9 mouse cellular contexts compared by ENCODE assay signal in genomic region chr5:114139175-114139574, GRCm38 (mm10). TPM values are rescaled to one million over a fixed set of nuclear protein-coding genes. Genes with fewer than 3 reads are reported as not detected.
DNase-seq lines count a peak whose midpoint lies in the region; ATAC-seq and TF ChIP-seq lines count a peak whose summit lies in the region.
"Had no signal": no experiment of that assay in that cellular context is flagged by ENCODE, and none has a peak within 500 bp of the region (broad histone marks: within the 10 kb centered on the region; RNA-seq: fewer than 3 reads in every experiment).

No protein-coding gene starts in this region.

- H3K27ac ChIP-seq in neural tube, embryonic 11.5 days (ENCODE audit: low read depth, low read length) = no peak overlapping the region
- peak overlapping the region; percentile 69 for H3K27ac ChIP-seq in forebrain, embryonic 16.5 days (ENCODE audit: low read length)
- H3K27ac ChIP-seq in heart, postnatal 0 days (ENCODE audit: low read depth) = peak overlapping the region; percentile 92
- peak overlapping the region; percentile 34; the same call in 1 of the 2 replicates for H3K27ac ChIP-seq in liver, postnatal 0 days (ENCODE audit: low read depth)

- 0 out of 2 replicates have a peak, but pooled peaks cover 2% of the 10 kb centered on the region for H3K4me1 ChIP-seq in neural tube, embryonic 11.5 days (ENCODE audit: control insufficient read depth, insufficient read depth, low read length)
- peaks cover 19% of the 10 kb centered on the region for H3K4me1 ChIP-seq in forebrain, embryonic 16.5 days (replicated peaks; ENCODE audit: control insufficient read depth, insufficient read depth, low read length)
- H3K4me1 ChIP-seq in heart, postnatal 0 days (ENCODE audit: control insufficient read depth, insufficient read depth) = peaks cover 30% of the 10 kb centered on the region
- H3K4me1 ChIP-seq in liver, postnatal 0 days (ENCODE audit: insufficient read depth) = peaks cover 10% of the 10 kb centered on the region

- no peak overlapping the region for H3K4me2 ChIP-seq in neural tube, embryonic 11.5 days (ENCODE audit: low read depth)
- H3K4me2 ChIP-seq in forebrain, embryonic 16.5 days (ENCODE audit: low read length) = no peak overlapping the region
- peak overlapping the region; percentile 42 for H3K4me2 ChIP-seq in heart, postnatal 0 days (ENCODE audit: low read depth, low read length)
- H3K4me2 ChIP-seq in liver, postnatal 0 days (ENCODE audit: low read depth, low read length) = no peak overlapping the region

- no peak overlapping the region for H3K9ac ChIP-seq in neural tube, embryonic 11.5 days (ENCODE audit: low read length)
- no peak overlapping the region; the same call in 1 of the 2 replicates for H3K9ac ChIP-seq in forebrain, embryonic 16.5 days (replicated peaks; ENCODE audit: low read depth, low read length)
- H3K9ac ChIP-seq in heart, postnatal 0 days (replicated peaks; ENCODE audit: low read depth, low read length) = no peak overlapping the region
- H3K9ac ChIP-seq in liver, postnatal 0 days (replicated peaks) = no peak overlapping the region

- H3K4me3 ChIP-seq in neural tube, embryonic 11.5 days (ENCODE audit: low read depth, low read length) = no peak overlapping the region
- H3K4me3 ChIP-seq in forebrain, embryonic 16.5 days (replicated peaks; ENCODE audit: low read length) = no peak overlapping the region
- no peak overlapping the region for H3K4me3 ChIP-seq in heart, postnatal 0 days (ENCODE audit: low read depth, low read length)
- H3K4me3 ChIP-seq in liver, postnatal 0 days (ENCODE audit: low read depth, low read length) = no peak overlapping the region
- H3K4me3 ChIP-seq: erythroblast, embryonic 14.5 days had no signal

- peak; percentile 63; the same call in 1 of the 2 replicates for ATAC-seq in neural tube, embryonic 11.5 days (ENCODE audit: insufficient read depth, low FRiP score, low TSS enrichment)
- peak; percentile 88 for ATAC-seq in forebrain, embryonic 16.5 days
- peak; percentile 90 for ATAC-seq in heart, postnatal 0 days (ENCODE audit: insufficient read depth, low read depth)
- peak; percentile 85 for ATAC-seq in liver, postnatal 0 days

- TF ChIP-seq EP300 in heart, postnatal 0 days (IDR thresholded peaks at IDR 0.05; ENCODE audit: low read depth) = no peak
- TF ChIP-seq EP300 in liver, postnatal 0 days (IDR thresholded peaks at IDR 0.05; ENCODE audit: low read depth) = no peak

- no peaks in the 10 kb centered on the region for H3K27me3 ChIP-seq in neural tube, embryonic 11.5 days (ENCODE audit: control insufficient read depth, insufficient read depth, low read length)
- H3K27me3 ChIP-seq in forebrain, embryonic 16.5 days (replicated peaks; ENCODE audit: control insufficient read depth, insufficient read depth, low read length) = no peaks in the 10 kb centered on the region
- no peaks in the 10 kb centered on the region for H3K27me3 ChIP-seq in heart, postnatal 0 days (ENCODE audit: control insufficient read depth, insufficient read depth, low read length)
- H3K27me3 ChIP-seq in liver, postnatal 0 days (ENCODE audit: insufficient read depth, low read length) = no peaks in the 10 kb centered on the region

- no peaks in the 10 kb centered on the region; the same call in 1 of the 2 replicates for H3K36me3 ChIP-seq in neural tube, embryonic 11.5 days (ENCODE audit: control insufficient read depth, insufficient read depth, low read length)
- H3K36me3 ChIP-seq in forebrain, embryonic 16.5 days (ENCODE audit: control insufficient read depth, insufficient read depth) = no peaks in the 10 kb centered on the region
- H3K36me3 ChIP-seq in heart, postnatal 0 days (replicated peaks; ENCODE audit: control insufficient read depth, insufficient read depth, low read length) = no peaks in the 10 kb centered on the region
- peaks cover 2% of the 10 kb centered on the region; the same call in 1 of the 2 replicates for H3K36me3 ChIP-seq in liver, postnatal 0 days (replicated peaks; ENCODE audit: insufficient read depth, low read length)

- no peaks in the 10 kb centered on the region for H3K9me3 ChIP-seq in neural tube, embryonic 11.5 days (ENCODE audit: control insufficient read depth, low read length)
- no peaks in the 10 kb centered on the region for H3K9me3 ChIP-seq in forebrain, embryonic 16.5 days (ENCODE audit: control insufficient read depth, low read length)
- no peaks in the 10 kb centered on the region for H3K9me3 ChIP-seq in heart, postnatal 0 days (replicated peaks; ENCODE audit: control insufficient read depth, low read length)
- H3K9me3 ChIP-seq in liver, postnatal 0 days (ENCODE audit: low read length) = no peaks in the 10 kb centered on the region

- no peak for TF ChIP-seq CTCF in heart, postnatal 0 days (IDR thresholded peaks at IDR 0.05; ENCODE audit: low read depth)
- no peak for TF ChIP-seq CTCF in liver, postnatal 0 days (IDR thresholded peaks at IDR 0.05; ENCODE audit: low read depth)

- WGBS in neural tube, embryonic 11.5 days = 31% methylated on average over 9 of the region's 9 CpGs
- 10% methylated on average over 9 of the region's 9 CpGs for WGBS in forebrain, embryonic 16.5 days
- WGBS in heart, postnatal 0 days = 13% methylated on average over 9 of the region's 9 CpGs
- 53% methylated on average over 9 of the region's 9 CpGs for WGBS in liver, postnatal 0 days (ENCODE audit: insufficient replicate concordance)

- peak; percentile 65 for DNase-seq in neural tube, embryonic 11.5 days (ENCODE audit: low spot score)
- DNase-seq in neural tube, embryonic 10.5 days (ENCODE audit: extremely low spot score, low spot score) = no peak
- DNase-seq in heart, postnatal 0 days (ENCODE audit: low spot score) = peak; percentile 99
- peak; percentile 93 for DNase-seq in kidney, postnatal 14 days
- peak; percentile 80 for DNase-seq in liver, postnatal 0 days
- peak; percentile 47 for DNase-seq in ovary, postnatal 10 days (ENCODE audit: low spot score)
- no peak for DNase-seq in thymus, postnatal 0 days (ENCODE audit: low spot score)

RNA-seq across cellular contexts. Expression of gene Acacb, which starts 7.2 kb away (rescaled TPM):
- 0.82 and 1.8 TPM in 2 replicates for polyA plus RNA-seq in neural tube, embryonic 11.5 days (2014; fragmentation: Nextera tagmentation; extraction: Ambion mirVana)
- 1.2 and 2.9 TPM in 2 replicates for polyA plus RNA-seq in forebrain, embryonic 16.5 days (2015; fragmentation: Nextera tagmentation; extraction: Ambion mirVana)
- 50.7 and 70.1 TPM in 2 replicates for total RNA-seq in heart, postnatal 0 days (2014; rRNA removed; ENCODE audit: low replicate concordance)
- 15.3 and 17.5 TPM in 2 replicates for polyA plus RNA-seq in heart, postnatal 0 days (2015; fragmentation: Nextera tagmentation; extraction: Ambion mirVana)
- 1.0 and 1.2 TPM in 2 replicates for polyA plus RNA-seq in liver, postnatal 0 days (2015; fragmentation: Nextera tagmentation; extraction: Ambion mirVana)
- polyA plus RNA-seq in thymus, postnatal 0 days (2015; fragmentation: Nextera tagmentation; extraction: Ambion mirVana) = 0.80 and 1.1 TPM in 2 replicates

RNA-seq across cellular contexts. Expression of gene Ung, which starts 9.0 kb away (rescaled TPM):
- polyA plus RNA-seq in neural tube, embryonic 11.5 days (2014; fragmentation: Nextera tagmentation; extraction: Ambion mirVana) = 26.6 and 28.0 TPM in 2 replicates
- polyA plus RNA-seq in forebrain, embryonic 16.5 days (2015; fragmentation: Nextera tagmentation; extraction: Ambion mirVana) = 19.1 TPM in 2 replicates
- 15.0 and 31.4 TPM in 2 replicates for total RNA-seq in heart, postnatal 0 days (2014; rRNA removed; ENCODE audit: low replicate concordance)
- polyA plus RNA-seq in heart, postnatal 0 days (2015; fragmentation: Nextera tagmentation; extraction: Ambion mirVana) = 25.0 and 26.5 TPM in 2 replicates
- polyA plus RNA-seq in liver, postnatal 0 days (2015; fragmentation: Nextera tagmentation; extraction: Ambion mirVana) = 11.8 TPM in 2 replicates
- polyA plus RNA-seq in thymus, postnatal 0 days (2015; fragmentation: Nextera tagmentation; extraction: Ambion mirVana) = 46.4 and 51.4 TPM in 2 replicates

RNA-seq across cellular contexts. Expression of gene Alkbh2, which starts 11.2 kb away (rescaled TPM):
- polyA plus RNA-seq in neural tube, embryonic 11.5 days (2014; fragmentation: Nextera tagmentation; extraction: Ambion mirVana) = 12.8 and 13.1 TPM in 2 replicates
- polyA plus RNA-seq in forebrain, embryonic 16.5 days (2015; fragmentation: Nextera tagmentation; extraction: Ambion mirVana) = 5.3 and 6.4 TPM in 2 replicates
- 0.27 and 2.4 TPM in 2 replicates for total RNA-seq in heart, postnatal 0 days (2014; rRNA removed; ENCODE audit: low replicate concordance)
- 4.0 and 4.1 TPM in 2 replicates for polyA plus RNA-seq in heart, postnatal 0 days (2015; fragmentation: Nextera tagmentation; extraction: Ambion mirVana)
- polyA plus RNA-seq in liver, postnatal 0 days (2015; fragmentation: Nextera tagmentation; extraction: Ambion mirVana) = 4.5 and 5.7 TPM in 2 replicates
- polyA plus RNA-seq in thymus, postnatal 0 days (2015; fragmentation: Nextera tagmentation; extraction: Ambion mirVana) = 8.2 and 10.1 TPM in 2 replicates

RNA-seq across cellular contexts. Expression of gene Svop, which starts 47.8 kb away (rescaled TPM):
- polyA plus RNA-seq in neural tube, embryonic 11.5 days (2014; fragmentation: Nextera tagmentation; extraction: Ambion mirVana) = 27.3 and 32.9 TPM in 2 replicates
- polyA plus RNA-seq in forebrain, embryonic 16.5 days (2015; fragmentation: Nextera tagmentation; extraction: Ambion mirVana) = 84.6 and 102 TPM in 2 replicates
- 0.19 TPM in 1 of 2 replicates, not detected in the other for total RNA-seq in heart, postnatal 0 days (2014; rRNA removed; ENCODE audit: low replicate concordance)
- 0.07 TPM in 1 of 2 replicates, not detected in the other for polyA plus RNA-seq in heart, postnatal 0 days (2015; fragmentation: Nextera tagmentation; extraction: Ambion mirVana)
- polyA plus RNA-seq in liver, postnatal 0 days (2015; fragmentation: Nextera tagmentation; extraction: Ambion mirVana) = not detected in 2 replicates
- not detected in 2 replicates for polyA plus RNA-seq in thymus, postnatal 0 days (2015; fragmentation: Nextera tagmentation; extraction: Ambion mirVana)
- polyA plus RNA-seq: erythroblast, embryonic 14.5 days had no signal

Comparison
In these comparisons a context has a peak if more than half of its experiments do, and no peak if none do; other contexts are left out.
1. DNase-seq: peak in neural tube, embryonic 11.5 days (single experiment), heart, postnatal 0 days (single experiment), kidney, postnatal 14 days (single experiment), liver, postnatal 0 days (single experiment) and ovary, postnatal 10 days (single experiment); none in neural tube, embryonic 10.5 days (single experiment) and thymus, postnatal 0 days (single experiment).
2. Peak in every context shown above with its lines, with median percentiles within 50 percentile points of each other: ATAC-seq.